Mouse (Mus musculus): ENCODE measurements at regions not wholly inside any gene's neighbourhood (a gene's known extent, or its start where the extent isn't known, plus 50 kb on each side); places are given as distances from the start of the nearest gene placed in this dataset.

DNA sequence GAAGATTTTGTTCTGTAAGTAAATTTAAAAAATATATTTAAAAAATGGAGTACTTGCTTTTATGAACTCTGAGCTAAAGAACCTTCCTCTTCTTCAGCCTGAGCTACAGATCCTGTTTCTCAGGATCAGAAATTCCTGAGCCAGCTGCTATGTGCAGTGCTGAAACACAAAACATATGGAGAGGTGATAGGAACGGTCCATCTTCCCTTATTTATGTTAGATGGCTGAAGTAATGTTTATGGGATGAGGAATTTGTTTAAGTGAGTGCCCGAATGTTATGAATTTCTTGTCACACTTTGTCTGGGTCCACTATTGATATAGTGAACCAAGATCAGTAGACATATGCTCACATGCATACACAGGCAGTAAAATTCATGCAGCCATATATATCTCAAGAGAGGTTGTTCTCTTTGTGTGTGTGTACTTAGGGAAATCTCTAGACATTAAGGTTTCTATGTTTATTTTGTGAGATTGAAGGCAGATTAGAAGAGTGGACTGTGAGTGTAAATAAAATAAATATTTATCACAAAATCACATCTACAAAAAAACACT lies 325.0 kb upstream of the Etaa1 start:
- 51% methylated on average over 2 of the region's 2 CpGs for WGBS
- no peak for ATAC-seq (ENCODE audit: low FRiP score, low TSS enrichment)

DNA sequence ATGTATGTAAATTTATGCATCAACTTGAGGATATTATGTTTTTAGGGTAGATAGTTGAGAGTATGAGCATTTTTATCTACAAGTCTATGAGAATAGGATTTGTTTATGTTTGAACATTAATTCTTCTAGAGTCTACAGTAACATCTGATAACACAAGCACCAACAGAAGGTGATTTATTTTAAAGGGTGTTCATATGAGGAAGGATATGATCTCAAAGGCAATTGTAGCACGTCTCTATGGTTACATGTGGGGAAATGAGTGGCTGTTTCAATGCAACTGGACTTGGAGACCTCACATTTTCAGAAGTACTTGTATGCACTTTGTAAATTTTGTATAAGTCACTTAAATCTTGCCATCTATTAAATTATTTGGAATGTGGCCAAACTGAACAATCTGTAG lies 318.7 kb upstream of the Etaa1 start:
- 72% methylated on average over 1 of the region's 1 CpGs for WGBS
- H3K9me3 ChIP-seq (ENCODE audit: low read length) = no peaks in the 10 kb centered on the region

More for the DNA sequence above, 325.0 kb upstream of the Etaa1 start:
- Histone ChIP-seq H3K4me2 (replicated peaks; ENCODE audit: low read depth, low read length) (no peak overlapping the region), H3K9ac (replicated peaks; ENCODE audit: low read length) (no peak overlapping the region), H3K9me3 (ENCODE audit: low read length) (no peaks in the 10 kb centered on the region), H3K4me3 (ENCODE audit: low read length) (no peak overlapping the region), H3K4me1 (ENCODE audit: insufficient read depth, low read length) (no peaks in the 10 kb centered on the region), H3K27ac (ENCODE audit: low read length) (no peak overlapping the region), H3K27me3 (ENCODE audit: insufficient read depth, low read length) (no peaks in the 10 kb centered on the region), H3K36me3 (ENCODE audit: insufficient read depth, low read length) (no peaks in the 10 kb centered on the region)

DNA sequence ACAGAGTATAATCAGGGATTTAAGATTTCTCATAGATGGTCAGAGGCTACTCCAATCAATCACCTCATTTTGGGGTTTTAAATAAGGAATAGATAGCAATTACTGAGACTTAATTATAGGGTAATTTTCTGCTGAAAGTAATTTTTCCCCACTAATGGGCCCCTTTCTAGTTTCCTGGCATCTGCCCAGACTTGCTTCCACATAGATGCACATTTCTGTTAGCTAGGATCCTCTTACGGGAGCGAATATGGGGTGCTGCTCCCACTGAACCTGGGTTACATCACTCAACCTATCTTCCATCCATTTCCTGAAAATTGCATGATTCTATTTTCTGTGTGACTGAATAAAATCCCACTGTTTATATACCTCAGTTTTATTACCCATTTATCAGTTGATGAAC lies 312.5 kb upstream of the Etaa1 start:
- H3K36me3 ChIP-seq (ENCODE audit: insufficient read depth, low read length) = no peaks in the 10 kb centered on the region
- no peak for ATAC-seq (ENCODE audit: low FRiP score, low TSS enrichment)
- no peak overlapping the region for H3K4me3 ChIP-seq (ENCODE audit: low read length)
- whole genome bisulfite sequencing = 90% methylated on average over 2 of the region's 2 CpGs
- no peak overlapping the region for H3K9ac ChIP-seq (replicated peaks; ENCODE audit: low read length)
- H3K27me3 ChIP-seq (ENCODE audit: insufficient read depth, low read length) = no peaks in the 10 kb centered on the region
- H3K4me2 ChIP-seq (replicated peaks; ENCODE audit: low read depth, low read length) = no peak overlapping the region
- no peak overlapping the region for H3K27ac ChIP-seq (ENCODE audit: low read length)
- no peaks in the 10 kb centered on the region for H3K9me3 ChIP-seq (ENCODE audit: low read length)
- no peaks in the 10 kb centered on the region for H3K4me1 ChIP-seq (ENCODE audit: insufficient read depth, low read length)

More for the DNA sequence above, 318.7 kb upstream of the Etaa1 start:
- ATAC-seq (ENCODE audit: low FRiP score, low TSS enrichment) = no peak
- Histone ChIP-seq H3K27ac (ENCODE audit: low read length) (no peak overlapping the region), H3K27me3 (ENCODE audit: insufficient read depth, low read length) (no peaks in the 10 kb centered on the region), H3K4me2 (replicated peaks; ENCODE audit: low read depth, low read length) (no peak overlapping the region), H3K36me3 (ENCODE audit: insufficient read depth, low read length) (no peaks in the 10 kb centered on the region), H3K4me3 (ENCODE audit: low read length) (no peak overlapping the region), H3K9ac (replicated peaks; ENCODE audit: low read length) (no peak overlapping the region), H3K4me1 (ENCODE audit: insufficient read depth, low read length) (no peaks in the 10 kb centered on the region)

DNA sequence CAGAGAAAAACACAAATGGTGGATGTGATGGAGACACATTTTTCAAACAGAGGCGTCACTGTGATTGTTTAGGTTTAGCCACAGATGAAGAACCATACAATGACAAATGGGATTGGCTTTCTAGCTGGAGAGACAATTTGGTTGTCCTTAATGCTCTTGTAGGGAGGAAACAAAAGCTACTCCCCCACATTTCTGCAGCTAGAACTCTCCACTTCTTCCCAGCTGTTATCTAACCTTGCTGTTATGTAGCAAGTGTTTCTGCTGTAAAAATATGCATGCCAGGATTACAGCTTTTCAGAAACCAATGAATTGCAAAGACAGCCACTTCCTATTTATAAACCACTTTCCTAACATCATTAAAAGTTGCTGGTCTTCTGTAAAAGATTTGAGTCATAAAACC lies 309.2 kb upstream of the Etaa1 start:
- no peak overlapping the region for H3K27ac ChIP-seq (ENCODE audit: low read length)
- no peak overlapping the region for H3K9ac ChIP-seq (replicated peaks; ENCODE audit: low read length)
- H3K4me3 ChIP-seq (ENCODE audit: low read length) = no peak overlapping the region
- WGBS = 34% methylated on average over 1 of the region's 1 CpGs
- H3K9me3 ChIP-seq (ENCODE audit: low read length) = no peaks in the 10 kb centered on the region
- no peak for ATAC-seq (ENCODE audit: low FRiP score, low TSS enrichment)
- no peaks in the 10 kb centered on the region for H3K27me3 ChIP-seq (ENCODE audit: insufficient read depth, low read length)
- H3K4me1 ChIP-seq (ENCODE audit: insufficient read depth, low read length) = no peaks in the 10 kb centered on the region
- H3K4me2 ChIP-seq (replicated peaks; ENCODE audit: low read depth, low read length) = no peak overlapping the region
- H3K36me3 ChIP-seq (ENCODE audit: insufficient read depth, low read length) = no peaks in the 10 kb centered on the region

DNA sequence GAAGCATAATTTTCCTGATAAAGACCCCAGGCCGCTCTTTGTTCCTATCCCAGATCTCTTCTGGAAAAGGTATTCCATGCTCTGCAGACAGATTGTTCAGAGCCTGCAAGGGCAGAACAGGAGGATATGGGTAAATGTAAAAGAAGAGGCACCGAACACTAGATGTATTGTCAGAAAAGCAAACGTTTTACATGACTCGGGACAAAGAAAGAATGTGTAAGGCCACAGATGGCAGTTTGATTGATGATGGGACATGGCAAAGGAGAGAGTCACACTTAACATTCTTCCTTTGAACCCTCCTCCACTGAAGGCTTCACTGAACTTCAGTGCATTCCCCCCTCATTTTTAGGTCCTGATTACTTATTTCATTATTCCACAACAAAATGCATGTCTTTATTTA lies 295.6 kb upstream of the Etaa1 start:
- WGBS = 26% methylated on average over 4 of the region's 4 CpGs
- Histone ChIP-seq H3K4me3 (ENCODE audit: low read length) (no peak overlapping the region), H3K27me3 (ENCODE audit: insufficient read depth, low read length) (no peaks in the 10 kb centered on the region), H3K4me1 (ENCODE audit: insufficient read depth, low read length) (0 out of 2 replicates have a peak, but pooled peaks cover 5% of the 10 kb centered on the region), H3K4me2 (replicated peaks; ENCODE audit: low read depth, low read length) (no peak overlapping the region), H3K36me3 (ENCODE audit: insufficient read depth, low read length) (no peaks in the 10 kb centered on the region), H3K9me3 (ENCODE audit: low read length) (no peaks in the 10 kb centered on the region), H3K9ac (replicated peaks; ENCODE audit: low read length) (no peak overlapping the region), H3K27ac (ENCODE audit: low read length) (no peak overlapping the region)
- no peak for ATAC-seq (ENCODE audit: low FRiP score, low TSS enrichment)

DNA sequence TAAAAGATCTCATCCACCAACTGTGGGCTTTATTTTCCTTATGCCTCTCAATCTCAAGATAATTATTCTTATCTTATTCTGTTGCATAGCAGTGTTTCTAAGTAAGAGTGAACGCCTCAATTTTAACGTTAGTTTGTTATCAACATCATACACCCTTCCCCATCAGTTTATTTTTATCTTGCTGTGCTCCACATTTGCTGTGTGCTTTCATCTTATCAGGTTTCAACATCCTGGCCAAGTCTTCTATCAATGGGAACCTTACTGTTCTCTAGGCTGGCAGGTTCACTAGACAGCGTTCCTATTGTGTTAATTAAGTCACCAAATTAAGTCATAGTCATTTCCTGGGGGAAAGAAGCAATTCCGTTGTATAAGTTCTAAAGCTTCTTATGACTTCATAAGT lies 263.1 kb upstream of the Etaa1 start:
- Histone ChIP-seq H3K4me2 (replicated peaks; ENCODE audit: low read depth, low read length) (no peak overlapping the region), H3K27ac (ENCODE audit: low read length) (no peak overlapping the region), H3K4me1 (ENCODE audit: insufficient read depth, low read length) (no peaks in the 10 kb centered on the region), H3K4me3 (ENCODE audit: low read length) (no peak overlapping the region), H3K36me3 (ENCODE audit: insufficient read depth, low read length) (no peaks in the 10 kb centered on the region), H3K27me3 (ENCODE audit: insufficient read depth, low read length) (no peaks in the 10 kb centered on the region), H3K9ac (replicated peaks; ENCODE audit: low read length) (no peak overlapping the region), H3K9me3 (ENCODE audit: low read length) (no peaks in the 10 kb centered on the region)
- WGBS = 78% methylated on average over 4 of the region's 4 CpGs
- no peak for ATAC-seq (ENCODE audit: low FRiP score, low TSS enrichment)

DNA sequence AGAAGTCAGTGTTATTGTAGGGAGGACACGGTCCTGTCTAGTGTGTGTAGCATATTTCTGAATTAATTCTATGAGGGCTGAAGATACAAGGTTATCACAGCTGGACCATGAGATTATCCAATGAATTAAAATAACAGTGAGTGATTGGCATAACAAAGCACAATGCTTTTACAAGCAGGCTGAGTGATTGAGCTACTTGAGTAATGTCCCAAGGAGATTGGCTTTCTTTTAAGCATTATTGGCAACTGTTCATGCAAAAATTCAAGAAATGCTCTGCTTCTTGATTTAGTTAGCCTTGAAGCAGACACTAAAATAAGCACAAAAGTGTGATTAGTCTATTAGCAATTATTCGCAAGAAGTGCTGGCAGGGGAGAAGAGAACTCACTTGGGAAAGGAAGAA lies 219.4 kb upstream of the Etaa1 start:
- ATAC-seq (ENCODE audit: low FRiP score, low TSS enrichment) = no peak
- 82% methylated on average over 2 of the region's 2 CpGs for WGBS
- Histone ChIP-seq H3K27ac (ENCODE audit: low read length) (no peak overlapping the region), H3K27me3 (ENCODE audit: insufficient read depth, low read length) (no peaks in the 10 kb centered on the region), H3K9me3 (ENCODE audit: low read length) (no peaks in the 10 kb centered on the region), H3K4me1 (ENCODE audit: insufficient read depth, low read length) (no peaks in the 10 kb centered on the region), H3K4me2 (replicated peaks; ENCODE audit: low read depth, low read length) (no peak overlapping the region), H3K9ac (replicated peaks; ENCODE audit: low read length) (no peak overlapping the region), H3K36me3 (ENCODE audit: insufficient read depth, low read length) (no peaks in the 10 kb centered on the region), H3K4me3 (ENCODE audit: low read length) (no peak overlapping the region)

GRCm38 (mm10) chr11:18171207-18171776 lies 217.6 kb upstream of the Etaa1 start:
- H3K4me1 ChIP-seq (ENCODE audit: insufficient read depth, low read length) = no peaks in the 10 kb centered on the region
- no peak overlapping the region for H3K27ac ChIP-seq (ENCODE audit: low read length)
- no peak overlapping the region for H3K9ac ChIP-seq (replicated peaks; ENCODE audit: low read length)
- no peak overlapping the region for H3K4me3 ChIP-seq (ENCODE audit: low read length)
- H3K4me2 ChIP-seq (replicated peaks; ENCODE audit: low read depth, low read length) = no peak overlapping the region
- no peaks in the 10 kb centered on the region for H3K9me3 ChIP-seq (ENCODE audit: low read length)
- H3K36me3 ChIP-seq (ENCODE audit: insufficient read depth, low read length) = no peaks in the 10 kb centered on the region
- H3K27me3 ChIP-seq (ENCODE audit: insufficient read depth, low read length) = no peaks in the 10 kb centered on the region
- WGBS = 68% methylated on average over 2 of the region's 2 CpGs
- no peak for ATAC-seq (ENCODE audit: low FRiP score, low TSS enrichment)

GRCm38 (mm10) chr11:18165609-18166347 lies 212.1 kb upstream of the Etaa1 start:
- 72% methylated on average over 4 of the region's 4 CpGs for WGBS
- Histone ChIP-seq H3K9ac (replicated peaks; ENCODE audit: low read length) (no peak overlapping the region), H3K9me3 (ENCODE audit: low read length) (no peaks in the 10 kb centered on the region), H3K27ac (ENCODE audit: low read length) (no peak overlapping the region), H3K4me2 (replicated peaks; ENCODE audit: low read depth, low read length) (no peak overlapping the region), H3K36me3 (ENCODE audit: insufficient read depth, low read length) (no peaks in the 10 kb centered on the region), H3K4me3 (ENCODE audit: low read length) (no peak overlapping the region), H3K27me3 (ENCODE audit: insufficient read depth, low read length) (no peaks in the 10 kb centered on the region), H3K4me1 (ENCODE audit: insufficient read depth, low read length) (no peaks in the 10 kb centered on the region)
- ATAC-seq (ENCODE audit: low FRiP score, low TSS enrichment) = no peak

DNA sequence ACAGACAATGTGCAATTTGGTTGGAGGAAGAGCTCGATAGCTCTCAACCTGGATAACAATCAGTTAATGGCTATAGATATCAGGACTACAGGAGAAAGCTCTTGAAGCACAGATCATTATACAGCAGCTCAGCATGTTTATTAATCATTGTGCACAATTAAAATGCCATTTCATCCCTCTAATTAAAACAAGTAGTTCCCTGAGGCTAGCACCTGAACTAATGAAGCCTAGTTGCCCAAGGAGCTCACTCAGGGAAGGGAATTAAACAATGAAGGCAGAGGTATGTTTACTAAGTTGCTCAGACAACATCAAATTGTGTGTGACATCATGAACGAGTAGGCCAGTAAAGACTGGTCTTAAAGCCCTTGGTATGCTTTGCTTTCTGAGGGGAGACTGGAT lies 210.3 kb upstream of the Etaa1 start:
- no peak overlapping the region for H3K4me2 ChIP-seq (replicated peaks; ENCODE audit: low read depth, low read length)
- H3K9ac ChIP-seq (replicated peaks; ENCODE audit: low read length) = no peak overlapping the region
- no peaks in the 10 kb centered on the region for H3K4me1 ChIP-seq (ENCODE audit: insufficient read depth, low read length)
- H3K36me3 ChIP-seq (ENCODE audit: insufficient read depth, low read length) = no peaks in the 10 kb centered on the region
- ATAC-seq (ENCODE audit: low FRiP score, low TSS enrichment) = no peak
- no peaks in the 10 kb centered on the region for H3K9me3 ChIP-seq (ENCODE audit: low read length)
- 70% methylated on average over 2 of the region's 2 CpGs for WGBS
- no peaks in the 10 kb centered on the region for H3K27me3 ChIP-seq (ENCODE audit: insufficient read depth, low read length)
- no peak overlapping the region for H3K27ac ChIP-seq (ENCODE audit: low read length)
- H3K4me3 ChIP-seq (ENCODE audit: low read length) = no peak overlapping the region

Measured in kidney, embryonic 16.5 days (tissue).